Mouse (Mus musculus) MN1 (cell line): ENCODE data around the gene Parvg.
A peak's percentile ranks its signal among the peaks of the same experiment; 100 is the strongest.
"Not testable (repeated sequence)": the region's sequence is repeated elsewhere in the genome, so short reads cannot be mapped to it uniquely, and the experiment has no call there.

Experiments
- DNase-seq: peaks from one replicate; pipeline ENCODE4 v3.0.0-alpha.2; 2016; ENCODE audit warnings: low spot score

Parvg gene

DNA sequence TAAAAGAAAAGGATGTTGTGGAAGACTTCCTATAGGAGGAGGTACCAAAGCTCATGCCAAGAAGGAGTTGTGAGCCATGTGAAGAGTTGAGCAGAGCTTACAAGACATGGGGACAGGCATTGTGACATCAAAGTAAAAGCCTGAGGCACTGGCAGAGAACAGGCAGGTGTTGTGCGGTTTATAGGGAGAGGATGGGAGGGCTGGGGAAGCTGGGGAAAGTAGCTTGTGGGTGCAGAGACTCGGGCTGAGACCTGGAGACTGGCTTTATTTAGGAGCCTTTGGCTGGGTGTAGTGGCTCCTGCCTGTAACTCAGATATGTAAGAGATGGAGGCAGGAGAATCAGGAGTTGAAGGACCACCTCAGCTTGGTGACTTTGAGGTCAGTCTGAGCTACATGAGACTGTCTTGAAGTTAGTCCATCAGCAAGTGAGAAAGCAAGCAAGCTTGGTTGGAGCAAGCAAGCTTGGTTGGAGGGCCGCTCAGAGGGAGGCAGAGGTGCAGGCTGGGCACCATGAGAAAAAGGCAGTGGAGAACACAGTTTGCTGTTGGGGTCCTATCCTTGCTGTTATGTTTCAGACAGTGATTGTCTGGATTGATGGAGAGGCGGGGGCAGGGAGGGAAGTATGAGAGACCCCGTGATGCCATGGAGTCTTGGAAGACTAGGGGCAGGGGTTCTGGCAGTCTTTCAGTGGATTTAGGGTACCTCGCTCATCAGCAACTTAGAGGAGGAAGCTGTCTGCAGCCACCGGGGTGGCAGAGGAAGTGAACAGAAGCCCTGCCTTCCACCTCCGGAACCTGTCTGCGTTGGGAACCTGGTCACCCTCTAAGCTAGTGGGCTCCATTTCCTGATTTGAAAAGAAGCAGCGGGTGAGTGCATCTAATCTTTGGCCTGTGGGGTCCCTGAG lies at the start of gene Parvg:
Gene Parvg (plus strand): TSS at position 61 of the 904 bp plus-strand sequence.
- no peak for DNase-seq

DNA sequence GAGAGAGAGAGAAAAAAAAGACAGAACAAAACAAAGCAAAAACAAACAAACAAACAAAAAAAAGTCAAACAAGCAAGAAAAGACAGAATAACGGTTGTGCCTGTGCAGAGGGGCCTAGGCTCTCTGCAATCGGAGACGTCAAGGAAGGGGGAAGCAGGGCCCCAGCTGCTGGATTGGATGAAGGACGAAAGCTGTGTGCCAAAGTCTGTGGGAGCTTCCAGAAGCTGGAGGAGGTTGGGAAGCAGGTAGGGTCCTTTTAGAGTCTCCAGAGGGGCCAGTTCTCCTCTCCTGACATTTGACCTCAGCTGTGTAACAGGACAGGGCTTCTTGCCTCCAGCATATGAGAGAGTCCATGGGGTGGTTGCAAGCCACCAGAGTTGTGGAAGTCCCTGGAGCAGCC lies 47.8 kb upstream of the Parvg start:
- DNase-seq = no peak

DNA sequence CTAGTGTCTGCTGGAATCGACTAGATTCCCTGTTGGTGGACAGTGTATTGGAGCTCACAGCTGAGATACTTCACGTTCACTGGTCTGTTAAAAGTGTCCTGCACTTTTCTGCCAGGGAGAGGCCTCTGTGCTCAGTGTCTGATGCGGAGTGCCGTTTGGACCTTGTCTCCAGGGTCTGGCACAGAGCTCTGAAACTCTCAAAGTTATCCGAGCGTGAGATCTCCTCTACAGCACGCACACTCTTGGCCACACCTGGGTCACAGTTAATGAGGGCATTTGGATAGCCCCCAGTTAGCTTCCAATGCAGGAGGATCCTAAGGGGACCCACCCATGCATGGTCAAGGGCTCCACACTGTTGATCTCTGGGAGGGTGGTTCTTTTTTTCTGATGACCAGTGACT lies 45.7 kb upstream of the Parvg start:
- no peak for DNase-seq

DNA sequence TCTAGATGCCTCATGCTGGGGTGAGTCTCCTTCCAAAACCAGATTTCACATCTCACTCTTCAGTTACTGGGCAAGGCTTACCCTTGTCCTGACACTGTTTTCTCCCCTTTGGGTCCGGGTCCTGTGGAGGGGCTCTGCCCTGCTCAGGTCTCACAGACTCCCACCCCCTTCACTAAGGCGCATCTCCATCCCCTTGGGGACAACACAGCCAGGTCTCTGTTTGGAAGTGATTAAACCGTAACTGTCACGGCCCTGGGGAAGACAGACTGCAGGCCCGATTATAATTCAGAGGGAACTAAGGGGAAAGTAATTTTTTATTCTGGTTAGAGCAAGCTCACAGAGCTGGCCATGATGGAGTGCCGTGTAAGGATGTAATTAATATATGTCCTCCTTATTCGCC lies 45.2 kb upstream of the Parvg start:
- DNase-seq = peak; percentile 52

DNA sequence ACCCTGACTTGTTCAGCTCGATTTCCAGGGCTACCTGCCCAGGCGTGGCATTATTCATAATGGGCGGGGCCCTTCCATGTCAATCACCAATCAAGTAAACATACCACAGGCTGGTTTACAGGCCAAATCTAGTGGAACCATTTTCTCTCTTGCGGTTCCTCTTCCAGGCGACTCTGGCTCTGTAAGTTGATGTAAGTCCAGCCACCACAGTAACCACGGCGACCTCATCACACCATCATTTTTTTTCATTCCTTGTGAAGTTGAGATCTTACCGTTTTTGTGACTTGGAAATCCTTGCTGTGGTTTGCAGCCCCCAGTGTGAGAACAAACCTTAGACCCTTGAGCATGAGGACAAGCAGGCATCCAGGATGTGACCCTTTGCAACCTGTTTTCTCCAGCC lies 43.5 kb upstream of the Parvg start:
- no peak for DNase-seq

DNA sequence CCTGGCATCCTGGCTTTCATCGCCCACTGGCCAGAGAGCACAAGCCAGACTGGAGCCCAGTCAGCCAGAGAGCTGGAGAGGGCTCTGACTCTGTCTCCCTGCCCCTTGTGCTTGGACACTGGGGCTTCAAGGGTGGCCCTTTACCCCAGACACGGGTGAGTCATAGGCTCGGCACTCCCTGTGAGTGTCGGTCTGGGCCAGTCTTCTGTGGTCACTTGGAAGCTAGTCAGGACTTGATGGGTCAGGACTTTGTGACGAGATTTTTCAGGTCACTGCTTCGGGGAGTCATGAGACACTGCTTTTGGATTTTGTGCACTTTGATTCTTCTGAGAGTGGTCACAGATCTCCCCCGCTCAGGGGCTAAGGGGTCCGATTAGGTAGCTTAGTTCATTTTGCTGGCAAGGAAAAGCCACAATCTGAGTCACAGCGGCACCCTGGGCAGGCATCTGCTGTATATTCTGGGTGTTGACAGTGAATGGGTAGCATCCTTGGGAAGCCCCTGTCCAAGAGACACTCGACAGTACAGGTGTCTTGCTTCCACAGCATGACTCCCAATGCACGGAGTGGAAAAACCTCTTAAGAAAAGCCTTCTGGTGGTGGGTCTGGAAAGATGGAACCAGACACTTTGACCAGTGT lies 43.0 kb upstream of the Parvg start:
- peak; percentile 54 for DNase-seq

DNA sequence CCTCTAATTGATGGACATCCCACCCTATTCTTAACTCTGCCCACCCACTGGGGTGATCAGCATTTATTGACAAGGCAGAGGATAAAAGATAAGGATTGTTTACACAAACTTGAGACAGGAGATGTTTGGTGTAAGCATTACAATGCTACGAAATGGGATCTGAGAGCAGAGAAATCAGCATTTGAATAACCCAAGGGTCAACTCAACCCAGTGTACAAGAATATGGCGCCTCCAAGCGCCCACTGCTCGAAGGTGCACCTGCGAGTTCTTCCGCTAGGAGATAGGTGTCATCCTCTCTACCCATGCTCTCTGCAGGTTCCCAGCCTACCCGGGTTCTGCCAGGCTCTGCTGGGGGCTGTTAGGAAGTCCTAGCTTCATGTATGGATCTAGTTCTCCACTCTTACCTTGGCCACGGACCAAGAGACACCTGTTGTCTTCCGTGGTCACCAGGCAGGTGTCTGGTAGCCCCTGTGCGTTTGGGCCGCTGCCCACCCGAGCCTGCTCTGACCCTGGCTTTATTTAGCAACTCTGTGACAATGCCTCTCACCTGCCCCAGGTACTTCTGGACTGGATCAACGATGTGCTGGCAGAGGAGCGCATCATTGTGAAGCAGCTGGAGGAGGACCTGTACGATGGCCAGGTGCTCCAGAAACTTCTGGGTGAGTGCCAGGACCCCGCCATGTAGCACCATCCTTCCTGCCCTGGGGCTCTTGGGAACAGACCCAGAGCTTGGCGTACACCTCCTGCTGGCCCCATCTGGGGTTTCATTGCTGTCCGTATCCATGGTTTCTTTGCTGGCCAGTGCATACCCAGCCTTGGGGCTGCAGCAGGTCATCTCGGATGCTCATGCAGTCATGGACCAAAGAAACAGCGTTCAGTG lies 41.4 kb upstream of the Parvg start:
- no peak for DNase-seq

DNA sequence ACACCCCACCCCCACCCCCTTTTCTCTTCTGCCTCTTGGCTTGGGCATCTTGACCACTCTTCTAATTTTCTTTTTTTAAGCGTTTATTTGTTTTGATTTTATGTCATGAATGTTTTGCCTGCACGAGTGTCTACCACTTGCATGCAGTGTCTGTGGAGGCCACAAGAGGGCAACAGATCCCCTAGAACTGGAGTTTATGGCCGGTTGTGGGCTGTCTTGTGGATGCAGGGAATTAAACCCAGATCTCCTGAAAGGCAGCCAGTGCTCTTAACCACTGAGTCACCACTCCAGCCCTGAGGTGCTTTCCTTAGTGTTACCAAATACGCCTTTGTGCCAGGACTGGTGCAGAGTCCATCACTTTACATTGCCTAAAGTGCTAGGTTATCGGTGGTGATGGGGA lies 39.8 kb upstream of the Parvg start:
- DNase-seq = peak; percentile 49

DNA sequence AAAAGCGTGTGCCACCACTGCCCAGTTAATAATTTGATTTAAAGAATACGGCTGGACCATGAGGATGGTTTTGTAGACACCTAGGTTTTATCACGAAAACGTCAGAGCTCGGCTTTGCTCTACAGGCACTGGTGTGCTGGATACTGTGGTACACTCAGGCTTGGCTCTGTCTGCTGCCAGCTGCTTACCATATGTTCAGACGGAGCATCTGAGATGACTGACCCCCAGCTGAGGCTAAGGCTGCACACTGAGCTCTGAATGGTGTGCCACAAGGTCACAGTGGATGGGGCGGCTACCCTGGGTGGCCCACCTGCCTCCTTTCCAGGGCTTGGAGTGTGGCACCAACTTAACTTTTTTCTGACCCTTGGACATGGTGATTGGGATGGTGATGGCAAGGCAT lies 38.4 kb upstream of the Parvg start:
- DNase-seq = no peak

DNA sequence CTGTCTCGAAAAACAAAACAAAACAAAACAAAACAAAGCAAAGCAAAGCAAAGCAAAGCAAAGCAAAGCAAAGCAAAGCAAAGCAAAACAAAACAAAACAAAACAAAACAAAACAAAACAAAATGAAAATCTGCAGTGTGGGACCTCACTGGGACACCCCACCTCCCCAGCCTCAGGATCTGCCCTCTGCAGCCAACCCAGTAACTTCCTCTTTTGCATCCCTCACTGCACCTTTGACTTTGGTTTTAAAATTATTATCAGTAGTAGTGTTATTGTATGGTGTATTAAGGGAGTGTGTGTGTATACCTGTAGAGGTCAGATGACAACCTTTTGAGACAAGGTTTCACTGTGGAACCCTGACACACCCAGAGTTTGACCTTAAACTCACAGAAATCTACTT lies 34.9 kb upstream of the Parvg start:
- not testable (repeated sequence) for DNase-seq

DNA sequence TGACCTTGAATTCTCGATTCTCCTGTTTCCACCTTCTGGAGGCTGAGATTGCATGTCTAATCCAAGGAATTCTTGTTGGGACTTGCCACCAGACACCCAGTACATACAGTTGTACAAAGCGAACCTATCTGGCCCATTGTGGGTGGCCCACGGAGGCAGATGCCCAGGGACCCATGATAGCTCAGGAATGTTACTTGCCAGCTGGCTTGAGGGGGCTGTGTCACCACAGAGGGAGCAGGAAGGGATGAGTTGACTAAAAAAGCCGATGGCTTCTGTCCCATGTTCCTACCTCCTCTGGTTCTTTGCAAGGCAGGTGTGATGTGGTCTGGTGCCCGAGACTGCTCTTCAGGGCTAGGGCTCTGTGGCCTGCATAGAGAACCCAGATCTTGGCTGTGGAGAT lies 32.7 kb upstream of the Parvg start:
- DNase-seq = no peak

DNA sequence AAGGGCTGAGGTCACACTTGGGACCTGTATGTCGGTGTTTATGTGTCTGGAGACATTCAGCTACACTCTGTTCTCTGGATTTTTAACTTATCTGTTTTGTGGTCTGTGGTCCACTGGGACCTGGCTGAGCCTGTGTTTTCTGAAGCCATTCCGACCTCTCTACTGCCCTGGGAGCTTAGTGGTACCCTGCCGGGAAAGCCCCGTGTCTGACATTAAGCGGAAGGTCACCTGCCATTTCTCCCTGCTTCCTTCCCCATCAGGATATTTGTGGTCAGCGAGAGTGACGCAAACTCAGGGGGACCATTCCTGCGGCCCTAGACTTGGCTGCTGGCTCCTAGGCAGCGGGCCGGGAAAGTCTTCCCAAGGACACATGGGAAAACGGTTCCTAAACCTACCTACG lies 30.2 kb upstream of the Parvg start:
- DNase-seq = no peak

DNA sequence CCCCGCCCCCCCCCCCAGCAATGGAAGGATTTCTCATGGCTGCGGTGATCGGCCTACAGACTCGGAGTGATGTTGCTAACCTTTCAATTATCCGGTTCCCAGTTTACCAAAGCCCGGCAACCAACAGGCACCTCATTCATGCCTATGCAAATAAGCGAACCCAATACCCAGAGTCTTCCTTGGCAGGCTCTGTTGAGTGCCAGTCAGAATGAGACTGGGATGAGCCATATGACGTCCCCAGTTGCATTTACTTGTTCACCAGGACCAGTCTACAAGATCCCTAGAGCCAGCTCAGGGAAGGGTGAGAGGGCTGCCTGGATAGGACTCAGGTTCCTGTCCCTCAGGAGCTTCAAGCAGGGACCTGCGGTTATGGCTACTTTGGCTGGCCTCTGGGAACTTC lies 29.4 kb upstream of the Parvg start:
- no peak for DNase-seq

DNA sequence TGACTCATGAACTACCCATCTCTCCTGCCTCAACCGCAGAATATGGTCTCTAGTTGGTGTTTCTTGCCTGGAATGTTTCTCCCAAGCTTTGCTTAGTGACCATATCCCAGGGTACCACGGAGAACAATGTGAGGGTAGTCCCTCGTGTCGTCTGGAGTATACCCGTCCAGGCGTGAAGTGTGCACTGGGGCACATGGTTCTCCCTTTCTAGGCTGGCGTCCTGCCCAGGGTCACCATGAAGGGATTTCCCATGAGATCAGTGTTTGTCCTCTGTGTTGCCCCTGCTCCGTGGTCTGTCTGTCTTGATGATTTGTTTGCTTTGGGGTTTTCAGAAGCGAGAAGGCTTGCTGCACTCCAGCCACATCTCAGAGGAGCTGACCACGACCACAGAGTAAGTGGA lies 28.6 kb upstream of the Parvg start:
- DNase-seq = no peak

DNA sequence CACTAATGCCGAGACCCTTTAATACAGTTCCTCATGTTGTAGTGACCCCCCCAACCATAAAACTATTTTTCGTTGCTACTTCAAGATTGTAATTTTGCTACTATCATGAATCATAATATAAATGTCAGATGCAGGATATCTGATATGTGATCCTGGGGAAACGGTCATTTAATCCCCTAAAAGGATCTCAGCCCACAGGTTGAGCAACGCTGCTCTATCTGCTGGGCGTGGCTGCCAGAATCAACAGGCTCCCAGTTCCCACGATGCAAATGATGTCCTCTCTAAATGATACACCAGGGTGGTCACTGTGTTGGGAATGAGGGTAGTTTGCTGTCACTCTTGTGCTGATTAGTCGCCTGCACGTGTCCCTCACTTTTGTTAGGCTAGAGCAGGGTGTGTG lies 26.4 kb upstream of the Parvg start:
- DNase-seq = no peak

DNA sequence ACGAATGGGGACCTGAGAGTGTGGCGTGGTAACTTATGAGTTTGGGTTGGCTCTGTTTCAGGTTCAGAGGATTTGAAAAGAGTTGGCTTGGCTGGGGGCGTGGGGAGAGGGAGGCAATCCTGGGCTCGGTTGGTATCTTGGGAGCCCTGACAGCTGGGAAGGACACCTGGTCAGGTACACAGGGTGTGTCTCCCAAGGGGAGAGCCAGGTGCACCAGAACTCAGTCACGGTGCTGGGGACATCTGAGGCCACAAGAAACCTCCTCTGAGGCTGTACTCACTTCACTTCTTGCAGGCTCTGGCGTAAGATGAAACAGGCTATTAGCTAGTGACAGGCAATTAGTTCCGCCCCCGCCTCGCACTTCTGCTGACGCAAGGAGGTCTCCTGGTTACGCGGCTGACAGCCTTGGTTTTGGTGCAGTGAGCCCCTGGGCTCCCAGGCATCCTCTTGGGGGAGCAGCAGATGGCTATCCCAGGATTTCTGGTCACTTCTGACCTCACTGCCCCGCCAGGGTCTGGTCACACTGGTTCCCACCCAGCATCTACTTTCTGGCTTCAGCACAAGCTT lies 24.9 kb upstream of the Parvg start:
- peak; percentile 96 for DNase-seq

DNA sequence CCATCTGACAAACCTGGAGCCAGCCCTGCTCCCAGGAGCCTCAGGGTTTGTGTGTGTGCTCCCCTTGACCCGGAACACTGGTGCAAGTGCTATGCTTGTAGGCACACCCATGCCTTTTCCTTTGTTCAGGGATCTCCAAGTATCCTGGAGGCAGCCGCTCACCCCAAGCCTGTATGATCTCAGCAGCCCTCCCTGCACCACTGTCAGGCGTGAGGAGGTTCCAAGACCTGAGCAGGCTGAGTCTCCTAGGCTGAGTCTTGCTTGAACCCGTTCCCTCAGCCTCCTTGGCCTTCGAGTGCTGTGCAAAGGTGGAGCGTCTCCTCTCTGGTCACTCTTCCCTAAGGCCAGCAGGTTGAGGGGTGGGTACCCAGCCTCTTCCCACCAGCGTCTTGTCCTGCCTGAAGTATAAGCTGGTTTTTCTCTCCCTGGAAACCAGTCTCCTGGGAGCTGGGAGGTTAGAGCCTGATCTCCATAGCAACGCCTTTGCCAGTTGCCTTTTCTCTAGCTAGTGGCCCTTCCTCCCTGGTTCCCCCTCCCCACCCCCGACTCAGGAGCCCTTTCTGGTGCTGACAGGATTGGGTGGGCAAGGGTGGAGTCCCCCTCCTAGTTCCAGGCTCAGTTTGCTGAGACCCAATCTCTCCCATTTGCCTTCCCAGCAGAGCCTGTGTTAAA lies 24.0 kb upstream of the Parvg start:
- peak; percentile 94 for DNase-seq

DNA sequence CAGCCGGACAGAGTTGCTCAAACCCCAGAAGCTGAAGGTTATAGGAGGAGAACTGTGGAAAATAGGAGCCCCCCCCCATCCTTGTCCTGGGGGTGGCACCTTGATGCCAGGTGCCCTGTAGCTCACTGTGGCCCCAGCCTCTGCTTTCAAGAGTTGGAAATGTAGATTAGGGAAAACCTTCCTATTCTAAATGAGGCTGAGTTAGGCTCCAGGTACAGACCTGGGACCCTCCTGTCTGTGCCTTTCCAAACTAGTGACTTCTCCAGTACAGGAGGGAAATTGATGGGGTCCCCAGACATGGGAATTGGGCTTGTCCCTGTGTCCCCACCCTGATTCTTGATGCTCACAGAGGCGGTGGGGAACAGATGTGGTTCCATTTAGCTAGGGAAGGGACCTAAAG lies 23.2 kb upstream of the Parvg start:
- DNase-seq = no peak

DNA sequence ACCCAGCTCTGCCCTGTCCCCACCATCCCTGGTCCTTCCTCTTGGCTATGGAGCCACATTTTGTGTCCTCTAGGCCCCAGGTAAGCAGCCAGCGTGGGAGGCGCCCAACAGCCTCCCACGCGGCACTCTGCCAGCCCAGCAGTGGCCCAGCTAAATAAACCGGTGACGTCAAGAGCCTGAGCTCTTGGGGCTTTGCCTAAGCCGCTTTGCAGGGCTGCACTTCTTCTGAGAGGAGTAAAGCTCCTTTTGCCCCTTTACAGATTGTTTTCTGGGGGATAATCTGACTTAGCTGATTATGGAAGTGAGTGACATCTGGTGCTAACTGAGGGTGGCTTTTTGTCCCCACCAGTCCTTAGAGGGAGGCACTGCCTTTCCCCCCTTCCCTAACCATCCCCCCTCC lies 22.8 kb upstream of the Parvg start:
- DNase-seq = peak; percentile 82

DNA sequence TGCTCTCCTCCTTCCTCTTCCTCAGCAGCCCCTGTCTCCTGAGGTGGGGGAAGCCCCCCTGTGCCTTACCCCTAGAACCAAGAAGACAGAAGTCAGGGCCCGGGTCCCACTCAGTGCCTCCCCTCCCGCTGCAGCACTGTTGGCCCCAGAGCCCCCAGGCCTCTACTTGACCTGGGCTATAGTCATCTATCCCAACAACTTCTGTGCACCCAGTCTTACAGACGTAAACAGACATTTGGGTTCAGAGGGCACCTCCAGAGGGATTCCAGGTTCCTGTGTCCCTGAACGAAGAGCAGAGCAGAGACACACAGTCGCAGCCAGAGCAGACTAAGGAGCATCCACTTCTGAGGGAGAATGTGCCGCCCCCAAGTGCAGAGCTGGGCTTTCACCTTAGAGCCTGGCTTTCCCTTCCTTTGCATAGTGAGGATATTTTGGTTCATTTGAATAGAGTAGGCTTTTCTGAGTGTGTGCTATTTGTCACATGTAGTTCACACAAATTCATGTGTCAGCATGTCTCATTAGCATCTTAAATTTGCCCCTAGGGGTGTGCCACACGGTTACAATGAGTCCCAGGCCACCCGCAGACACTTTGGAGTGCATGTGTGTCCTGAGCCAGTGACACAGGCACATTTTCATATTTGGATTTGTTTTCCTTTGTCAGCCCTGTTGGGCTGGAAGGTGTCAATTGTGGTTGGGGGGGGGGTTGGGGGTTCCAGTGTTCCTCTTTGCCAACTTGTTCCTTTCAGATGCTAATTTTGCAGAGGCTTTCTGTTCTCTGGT lies 22.0 kb upstream of the Parvg start:
- no peak for DNase-seq

DNA sequence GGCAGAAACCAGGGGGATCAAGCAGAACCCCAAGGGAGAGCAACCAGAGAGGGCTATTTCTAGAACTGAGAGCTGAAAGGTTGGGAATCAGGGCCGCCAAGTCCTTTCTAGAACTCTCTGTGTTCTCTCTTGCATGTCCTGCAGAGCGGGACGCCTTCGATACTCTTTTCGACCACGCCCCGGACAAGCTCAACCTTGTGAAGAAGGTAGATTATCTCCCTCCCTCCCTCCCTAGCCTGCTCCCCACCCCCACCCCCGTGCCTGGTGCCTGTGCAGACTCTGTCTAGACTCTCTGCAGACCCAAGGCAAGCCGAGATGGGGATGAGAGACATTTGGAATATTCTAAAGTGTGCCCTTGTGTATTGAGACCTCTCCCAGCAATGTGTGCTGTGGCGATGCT lies 20.6 kb upstream of the Parvg start:
- no peak for DNase-seq
